Mouse (Mus musculus) liver, adult 2 months (tissue): ENCODE data around the gene Ccdc85b. TPM values are rescaled to one million over a fixed set of nuclear protein-coding genes. Genes with fewer than 3 reads are reported as not detected.

Source experiments
- DNase-seq: peaks from one replicate; pipeline ENCODE4 v3.0.0-alpha.2; 2011; ENCODE audit warnings: low read depth, low spot score; ENCODE audit errors: extremely low read depth
- H3K27ac ChIP-seq: fragments of 200-500 bp; replicated peaks from 2 replicates; pipeline ENCODE4 v1.5.1; 2012; ENCODE audit warnings: low read depth, mild to moderate bottlenecking, control low read depth, inconsistent platforms, low read length; ENCODE audit not compliant: insufficient read depth
- H3K27me3 ChIP-seq: fragments of 200-500 bp; 2 replicates; pipeline ENCODE4 v1.6.1; 2012; ENCODE audit warnings: mild to moderate bottlenecking, moderate library complexity, low read length, inconsistent platforms; ENCODE audit not compliant: control insufficient read depth, insufficient read depth
- H3K36me3 ChIP-seq: fragments of 200-500 bp; 2 replicates; pipeline ENCODE4 v1.6.1; 2012; ENCODE audit warnings: low read length, inconsistent platforms; ENCODE audit not compliant: control insufficient read depth, insufficient read depth
- H3K4me1 ChIP-seq: fragments of 200-500 bp; 2 replicates; pipeline ENCODE4 v1.6.1; 2011; ENCODE audit warnings: low read length; ENCODE audit not compliant: control insufficient read depth, insufficient read depth
- H3K4me3 ChIP-seq: fragments of 200-500 bp; 2 replicates; pipeline ENCODE4 v1.5.1; 2011; ENCODE audit warnings: low read depth, mild to moderate bottlenecking, control low read depth, low read length, moderate library complexity; ENCODE audit not compliant: insufficient read depth
- H3K79me2 ChIP-seq: fragments of 200-500 bp; 2 replicates; pipeline ENCODE4 v1.6.1; 2012; ENCODE audit warnings: inconsistent platforms, mild to moderate bottlenecking, low read length, moderate library complexity; ENCODE audit not compliant: control insufficient read depth, insufficient read depth
- H3K9ac ChIP-seq: fragments of 200-500 bp; 2 replicates; pipeline ENCODE4 v1.6.1; 2012; ENCODE audit warnings: low read depth, mild to moderate bottlenecking, control low read depth, inconsistent platforms, low read length
- CTCF ChIP-seq: fragments of 200-500 bp; IDR thresholded peaks from 2 replicates; pipeline ENCODE4 v1.5.1; 2011; ENCODE audit warnings: low read depth, low read length, control low read depth
- POLR2A ChIP-seq: fragments of 200-500 bp; IDR thresholded peaks from 2 replicates; pipeline ENCODE4 v1.6.1; 2011; ENCODE audit warnings: low read length, control low read depth; ENCODE audit not compliant: insufficient read depth; ENCODE audit errors: extremely low read depth
- WGBS: fragments of 180-500 bp; shearing (Covaris S2); methylation state at CpG from one replicate; pipeline ENCODE4 v1.1.7; 2018; 5-methylcytosine and 5-hydroxymethylcytosine counted together
- polyA plus RNA-seq: library from polyadenylated mRNA; depleted of rRNA; stranded (reverse); fragments of >200 nt; gene quantifications from 2 replicates; pipeline ENCODE4 v1.2.3, GENCODE M21; 2012
- total RNA-seq: library from RNA; depleted of rRNA; stranded (reverse); fragments of >200 nt; gene quantifications from 2 replicates; pipeline ENCODE4 v1.2.3, GENCODE M21; 2014

Ccdc85b gene
- total and polyA plus RNA-seq, 2 experiments = 2.6 to 3.3 TPM

DNA sequence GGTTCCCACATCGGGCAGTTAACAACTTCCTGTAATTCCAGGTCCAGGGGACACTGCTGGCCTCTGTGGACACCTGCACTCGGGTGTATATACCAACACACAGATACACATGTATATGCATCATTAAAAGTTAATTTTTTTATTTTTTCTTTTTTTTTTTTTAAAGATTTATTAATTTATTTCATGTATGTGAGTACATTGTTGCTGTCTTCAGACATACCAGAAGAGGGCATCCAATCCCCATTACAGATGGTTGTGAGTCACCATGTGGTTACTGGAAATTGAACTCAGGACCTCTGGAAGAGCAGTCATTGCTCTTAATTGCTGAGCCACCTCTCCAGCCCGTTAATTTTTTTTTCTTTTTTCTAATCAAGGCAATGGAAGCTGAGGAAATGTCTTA lies 15.2 kb upstream of the Ccdc85b start:
- no peaks in the 10 kb centered on the region; the same call in none of the 2 replicates for H3K27me3 ChIP-seq
- WGBS = 77% methylated on average over 3 of the region's 3 CpGs
- no peak for DNase-seq
- no peaks in the 10 kb centered on the region for H3K36me3 ChIP-seq
- no peak overlapping the region for H3K27ac ChIP-seq
- TF ChIP-seq CTCF (no peak), POLR2A (no peak)
- no peaks in the 10 kb centered on the region for H3K79me2 ChIP-seq
- H3K4me3 ChIP-seq = no peak overlapping the region
- H3K4me1 ChIP-seq = no peaks in the 10 kb centered on the region; the same call in 1 of the 2 replicates
- H3K9ac ChIP-seq = no peak overlapping the region

GRCm38 (mm10) chr19:5471846-5472245 lies 14.2 kb upstream of the Ccdc85b start:
- TF ChIP-seq POLR2A (no peak), CTCF (no peak)
- Histone ChIP-seq H3K4me1 (no peaks in the 10 kb centered on the region; the same call in 1 of the 2 replicates), H3K27ac (no peak overlapping the region), H3K36me3 (no peaks in the 10 kb centered on the region), H3K27me3 (no peaks in the 10 kb centered on the region; the same call in none of the 2 replicates), H3K9ac (no peak overlapping the region), H3K4me3 (no peak overlapping the region), H3K79me2 (no peaks in the 10 kb centered on the region)
- WGBS = 68% methylated on average over 5 of the region's 5 CpGs
- DNase-seq = no peak

- H3K9ac ChIP-seq = no peak within 1 kb of the TSS
- no peaks in the 10 kb centered on the region for H3K79me2 ChIP-seq
- no peak within 1 kb of the TSS for H3K27ac ChIP-seq
- TF ChIP-seq CTCF (no peak), POLR2A (no peak)
- no peak within 1 kb of the TSS for H3K4me3 ChIP-seq
- DNase-seq = no peak
- H3K36me3 ChIP-seq = no peaks in the 10 kb centered on the region
- WGBS = 60% methylated on average over 5 of the region's 5 CpGs
- H3K27me3 ChIP-seq = no peaks in the 10 kb centered on the region
- H3K4me1 ChIP-seq = no peaks in the 10 kb centered on the region
Observed at GRCm38 (mm10) chr19:5468374-5468773, 10.7 kb upstream of the Ccdc85b start, which contains the start of gene Ctsw. Gene Ctsw (minus strand): TSS chr19:5468507.

DNA sequence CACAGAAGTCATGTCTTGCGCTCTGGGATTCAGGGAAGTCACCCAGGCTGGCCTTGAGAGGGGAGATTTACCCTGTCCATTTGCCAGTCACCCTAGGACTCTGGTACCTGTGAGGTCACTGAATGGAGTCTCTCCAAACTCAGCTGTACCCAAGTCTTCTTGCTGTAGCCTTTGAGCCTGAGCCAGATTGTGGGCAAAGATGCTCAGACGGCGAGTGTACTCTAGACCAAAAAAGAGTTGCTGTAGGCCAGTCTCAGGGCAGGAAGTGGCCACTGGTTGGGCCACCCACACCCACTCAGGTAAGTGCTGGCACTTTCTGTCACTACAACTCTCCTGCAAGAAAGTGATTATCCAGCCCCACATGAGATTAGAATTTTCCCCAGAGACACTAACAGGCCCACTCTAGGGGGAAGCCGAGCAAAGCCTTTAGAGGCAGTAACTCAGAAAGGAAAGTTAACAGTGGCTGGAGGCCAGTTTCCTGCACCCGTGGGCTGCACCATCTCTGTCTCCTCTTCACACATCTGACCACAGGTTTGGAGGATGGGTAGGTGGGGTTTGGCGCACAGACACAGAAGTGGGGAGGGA lies 9.3 kb upstream of the Ccdc85b start:
- TF ChIP-seq CTCF (no peak), POLR2A (no peak)
- WGBS = 84% methylated on average over 6 of the region's 6 CpGs
- Histone ChIP-seq H3K27me3 (no peaks in the 10 kb centered on the region), H3K36me3 (no peaks in the 10 kb centered on the region), H3K9ac (no peak overlapping the region), H3K4me3 (no peak overlapping the region), H3K79me2 (no peaks in the 10 kb centered on the region), H3K4me1 (no peaks in the 10 kb centered on the region), H3K27ac (no peak overlapping the region)
- DNase-seq = no peak

DNA sequence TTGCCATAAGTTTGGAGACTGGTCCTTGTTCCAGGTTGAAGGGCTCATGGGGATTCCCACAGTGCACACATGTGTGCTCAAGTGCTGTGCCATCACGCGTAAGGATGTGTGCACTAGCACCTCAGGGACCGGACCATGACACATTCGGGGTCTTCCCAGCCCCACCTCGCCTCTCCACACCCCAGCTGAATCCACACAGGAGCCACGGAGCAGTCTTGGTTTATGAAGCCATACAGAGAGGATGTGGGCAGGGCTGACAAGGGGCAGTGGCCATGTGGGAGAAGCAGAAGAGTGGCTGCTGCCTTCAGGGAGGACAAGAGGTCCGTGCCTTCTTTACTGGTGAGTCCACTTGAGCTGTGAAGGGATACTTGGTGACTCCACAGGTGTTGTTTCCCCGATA lies 7.3 kb upstream of the Ccdc85b start:
- WGBS = 94% methylated on average over 8 of the region's 8 CpGs
- DNase-seq = no peak
- Histone ChIP-seq H3K27ac (no peak overlapping the region), H3K9ac (no peak overlapping the region), H3K27me3 (no peaks in the 10 kb centered on the region), H3K79me2 (peaks cover 5% of the 10 kb centered on the region; the same call in 1 of the 2 replicates), H3K36me3 (no peaks in the 10 kb centered on the region), H3K4me3 (no peak overlapping the region), H3K4me1 (peaks cover 2% of the 10 kb centered on the region; the same call in 1 of the 2 replicates)
- no peak for TF ChIP-seq CTCF
- TF ChIP-seq POLR2A = no peak

DNA sequence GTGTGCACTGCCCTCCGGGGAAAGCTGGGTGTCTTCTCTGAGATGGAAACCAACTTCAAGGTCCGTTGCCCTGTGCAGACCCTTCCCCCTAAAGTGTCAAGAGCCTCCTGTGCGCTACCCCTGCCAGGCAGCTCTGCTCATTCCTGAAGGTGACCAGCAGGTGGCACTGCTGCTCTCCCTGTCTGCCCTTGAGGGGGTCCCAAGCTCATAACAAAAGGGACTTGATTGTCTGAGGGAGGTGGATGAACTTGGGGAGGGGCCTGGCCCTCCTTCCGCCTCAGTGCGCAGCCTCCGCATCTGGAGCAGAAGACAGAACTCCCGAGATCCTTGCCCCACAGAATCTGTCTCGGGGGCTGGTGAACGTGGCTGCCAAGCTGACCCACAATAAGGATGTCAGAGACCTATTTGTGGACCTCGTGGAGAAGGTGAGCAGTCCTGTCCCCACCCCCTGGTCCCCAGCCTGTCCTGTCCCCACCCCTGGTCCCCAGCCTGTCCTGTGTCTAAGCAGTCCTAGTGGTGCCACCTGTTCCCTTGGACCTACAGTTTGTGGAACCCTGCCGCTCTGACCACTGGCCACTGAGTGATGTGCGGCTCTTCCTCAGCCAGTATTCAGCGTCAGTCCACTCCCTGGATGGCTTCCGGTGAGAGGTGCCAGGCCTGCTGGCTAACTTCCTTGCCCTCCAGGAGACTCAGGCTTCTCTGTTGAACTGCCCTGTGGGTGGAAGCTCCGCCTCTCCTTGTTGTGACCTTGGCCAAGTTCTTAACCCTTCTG lies 6.3 kb upstream of the Ccdc85b start:
- TF ChIP-seq CTCF (peak; percentile 89), POLR2A (no peak)
- H3K4me3 ChIP-seq = no peak overlapping the region
- peaks cover 5% of the 10 kb centered on the region; the same call in 1 of the 2 replicates for H3K79me2 ChIP-seq
- WGBS = 71% methylated on average over 15 of the region's 15 CpGs
- no peaks in the 10 kb centered on the region for H3K36me3 ChIP-seq
- H3K9ac ChIP-seq = no peak overlapping the region
- H3K27me3 ChIP-seq = no peaks in the 10 kb centered on the region
- H3K4me1 ChIP-seq = peaks cover 2% of the 10 kb centered on the region; the same call in 1 of the 2 replicates
- no peak overlapping the region for H3K27ac ChIP-seq
- no peak for DNase-seq
